Mouse (Mus musculus): ENCODE results near the gene Fermt3.

- TF ChIP-seq CEBPB (IDR thresholded peaks at IDR 0.05; ENCODE audit: low read depth) (no peak), CTCF (IDR thresholded peaks at IDR 0.05; ENCODE audit: control insufficient read depth, insufficient read depth, insufficient read length) (peak; percentile 34), MAX (IDR thresholded peaks at IDR 0.05) (no peak), MYOD1 (IDR thresholded peaks at IDR 0.05; ENCODE audit: control insufficient read depth, insufficient read length, low read depth) (peak; percentile 98), USF1 (IDR thresholded peaks at IDR 0.05; ENCODE audit: low read depth) (no peak)
Measured at GRCm38 (mm10) chr19:7057722-7058207, 38.5 kb upstream of the Fermt3 start.

All from C2C12 (cell line).